Mouse (Mus musculus): ENCODE data around the gene Mob3a. TPM values are rescaled to one million over a fixed set of nuclear protein-coding genes. Genes with fewer than 3 reads are reported as not detected.

The Mob3a gene
- polyA plus RNA-seq, 1 experiment from 2014 or later, result 17.3 TPM

- peaks cover 88% of the 10 kb centered on the region for H3K36me3 ChIP-seq (replicated peaks; ENCODE audit: insufficient read depth, low read length)
- TF ChIP-seq CTCF (IDR thresholded peaks at IDR 0.05; ENCODE audit: low read depth) (no peak), EP300 (IDR thresholded peaks at IDR 0.05; ENCODE audit: low read depth) (no peak)
- DNase-seq (no peak), ATAC-seq (no peak)
- H3K4me2 ChIP-seq (ENCODE audit: low read depth, low read length), result no peak overlapping the region
- no peak overlapping the region for H3K4me3 ChIP-seq (ENCODE audit: low read depth, low read length)
- H3K9ac ChIP-seq (replicated peaks), result no peak overlapping the region
- 79% methylated on average over 5 of the region's 5 CpGs for WGBS (ENCODE audit: insufficient replicate concordance)
- no peaks in the 10 kb centered on the region for H3K4me1 ChIP-seq (ENCODE audit: insufficient read depth)
- no peak overlapping the region for H3K27ac ChIP-seq (ENCODE audit: low read depth)
- no peaks in the 10 kb centered on the region for H3K27me3 ChIP-seq (ENCODE audit: insufficient read depth, low read length)
- H3K9me3 ChIP-seq (ENCODE audit: low read length), result no peaks in the 10 kb centered on the region
These were observed 25.8 kb upstream of the Mob3a start for GRCm38 (mm10) chr10:80727369-80728127.

- H3K27me3 ChIP-seq (ENCODE audit: insufficient read depth, low read length), result no peaks in the 10 kb centered on the region
- WGBS (ENCODE audit: insufficient replicate concordance), result 80% methylated on average over 1 of the region's 1 CpGs
- H3K9me3 ChIP-seq (ENCODE audit: low read length), result no peaks in the 10 kb centered on the region
- H3K4me1 ChIP-seq (ENCODE audit: insufficient read depth), result no peaks in the 10 kb centered on the region
- H3K4me3 ChIP-seq (ENCODE audit: low read depth, low read length), result no peak overlapping the region
- no peak overlapping the region for H3K27ac ChIP-seq (ENCODE audit: low read depth)
- DNase-seq (no peak), ATAC-seq (no peak)
- peaks cover 93% of the 10 kb centered on the region for H3K36me3 ChIP-seq (replicated peaks; ENCODE audit: insufficient read depth, low read length)
- TF ChIP-seq CTCF (IDR thresholded peaks at IDR 0.05; ENCODE audit: low read depth), result no peak
- TF ChIP-seq EP300 (IDR thresholded peaks at IDR 0.05; ENCODE audit: low read depth), result no peak
- no peak overlapping the region for H3K9ac ChIP-seq (replicated peaks)
- no peak overlapping the region for H3K4me2 ChIP-seq (ENCODE audit: low read depth, low read length)
These were observed 15.5 kb upstream of the Mob3a start for GRCm38 (mm10) chr10:80717281-80717680.

- Histone ChIP-seq H3K4me1 (ENCODE audit: insufficient read depth) (no peaks in the 10 kb centered on the region), H3K4me2 (ENCODE audit: low read depth, low read length) (no peak overlapping the region), H3K9ac (replicated peaks) (no peak overlapping the region), H3K27ac (ENCODE audit: low read depth) (no peak overlapping the region), H3K36me3 (replicated peaks; ENCODE audit: insufficient read depth, low read length) (peaks cover 90% of the 10 kb centered on the region), H3K27me3 (ENCODE audit: insufficient read depth, low read length) (no peaks in the 10 kb centered on the region), H3K9me3 (ENCODE audit: low read length) (no peaks in the 10 kb centered on the region), H3K4me3 (ENCODE audit: low read depth, low read length) (no peak overlapping the region)
- DNase-seq (no peak), ATAC-seq (no peak)
- TF ChIP-seq EP300 (IDR thresholded peaks at IDR 0.05; ENCODE audit: low read depth), result no peak
- no peak for TF ChIP-seq CTCF (IDR thresholded peaks at IDR 0.05; ENCODE audit: low read depth)
- WGBS (ENCODE audit: insufficient replicate concordance), result 71% methylated on average over 3 of the region's 3 CpGs
These were observed 9.1 kb upstream of the Mob3a start for GRCm38 (mm10) chr10:80710834-80711233.

- Histone ChIP-seq H3K9me3 (ENCODE audit: low read length) (no peaks in the 10 kb centered on the region), H3K36me3 (replicated peaks; ENCODE audit: insufficient read depth, low read length) (peaks cover 45% of the 10 kb centered on the region), H3K27ac (ENCODE audit: low read depth) (no peak overlapping the region), H3K4me2 (ENCODE audit: low read depth, low read length) (no peak overlapping the region), H3K27me3 (ENCODE audit: insufficient read depth, low read length) (no peaks in the 10 kb centered on the region), H3K4me1 (ENCODE audit: insufficient read depth) (peaks cover 23% of the 10 kb centered on the region), H3K9ac (replicated peaks) (no peak overlapping the region), H3K4me3 (ENCODE audit: low read depth, low read length) (no peak overlapping the region)
- no peak for DNase-seq
- TF ChIP-seq CTCF (IDR thresholded peaks at IDR 0.05; ENCODE audit: low read depth) (no peak), EP300 (IDR thresholded peaks at IDR 0.05; ENCODE audit: low read depth) (no peak)
- ATAC-seq, result no peak
- 68% methylated on average over 3 of the region's 3 CpGs for WGBS (ENCODE audit: insufficient replicate concordance)
These were observed 3.7 kb upstream of the Mob3a start for GRCm38 (mm10) chr10:80705479-80705878.

GRCm38 (mm10) chr10:80705033-80705432, 3.3 kb upstream of the Mob3a start:
- Histone ChIP-seq H3K4me1 (ENCODE audit: insufficient read depth) (peaks cover 28% of the 10 kb centered on the region), H3K27ac (ENCODE audit: low read depth) (no peak overlapping the region), H3K4me3 (ENCODE audit: low read depth, low read length) (no peak overlapping the region), H3K9ac (replicated peaks) (no peak overlapping the region), H3K9me3 (ENCODE audit: low read length) (no peaks in the 10 kb centered on the region), H3K27me3 (ENCODE audit: insufficient read depth, low read length) (no peaks in the 10 kb centered on the region), H3K36me3 (replicated peaks; ENCODE audit: insufficient read depth, low read length) (peaks cover 41% of the 10 kb centered on the region), H3K4me2 (ENCODE audit: low read depth, low read length) (no peak overlapping the region)
- WGBS (ENCODE audit: insufficient replicate concordance), result 37% methylated on average over 3 of the region's 3 CpGs
- TF ChIP-seq CTCF (IDR thresholded peaks at IDR 0.05; ENCODE audit: low read depth), result no peak
- no peak for TF ChIP-seq EP300 (IDR thresholded peaks at IDR 0.05; ENCODE audit: low read depth)
- ATAC-seq, result no peak
- DNase-seq, result no peak

- Histone ChIP-seq H3K4me2 (ENCODE audit: low read depth, low read length) (no peak overlapping the region), H3K9me3 (ENCODE audit: low read length) (no peaks in the 10 kb centered on the region), H3K36me3 (replicated peaks; ENCODE audit: insufficient read depth, low read length) (peaks cover 35% of the 10 kb centered on the region), H3K4me3 (ENCODE audit: low read depth, low read length) (no peak overlapping the region), H3K27me3 (ENCODE audit: insufficient read depth, low read length) (no peaks in the 10 kb centered on the region), H3K9ac (replicated peaks) (no peak overlapping the region), H3K4me1 (ENCODE audit: insufficient read depth) (peaks cover 34% of the 10 kb centered on the region), H3K27ac (ENCODE audit: low read depth) (no peak overlapping the region)
- DNase-seq (no peak), ATAC-seq (no peak)
- TF ChIP-seq EP300 (IDR thresholded peaks at IDR 0.05; ENCODE audit: low read depth) (no peak), CTCF (IDR thresholded peaks at IDR 0.05; ENCODE audit: low read depth) (no peak)
- WGBS (ENCODE audit: insufficient replicate concordance), result 94% methylated on average over 5 of the region's 5 CpGs
These were observed 2.6 kb upstream of the Mob3a start for GRCm38 (mm10) chr10:80704418-80704817.
